7 mouse cellular contexts compared by ENCODE assay signal in genomic region chr16:13902888-13903483, GRCm38 (mm10). TPM values are rescaled to one million over a fixed set of nuclear protein-coding genes. Genes with fewer than 3 reads are reported as not detected.
A peak's percentile ranks its signal among the peaks of the same experiment; 100 is the strongest.
DNase-seq lines count a peak whose midpoint lies in the region; ATAC-seq lines count a peak whose summit lies in the region.

Pdxdc1 (minus strand) TSS chr16:13903131.
Mpv17l (plus strand) TSS chr16:13903161.

- under 1% methylated on average over 50 of the region's 57 CpGs for WGBS in embryonic facial prominence, embryonic 12.5 days
- under 1% methylated on average over 42 of the region's 57 CpGs for WGBS in limb, embryonic 11.5 days
- WGBS in midbrain, embryonic 14.5 days, result under 1% methylated on average over 52 of the region's 57 CpGs

- ATAC-seq in embryonic facial prominence, embryonic 12.5 days (ENCODE audit: insufficient number of reproducible peaks, insufficient read depth, low FRiP score, low TSS enrichment), result peak; percentile 96
- peak; percentile 98 for ATAC-seq in limb, embryonic 11.5 days (ENCODE audit: insufficient number of reproducible peaks, low FRiP score, low TSS enrichment, low read depth)
- peak; percentile 97 for ATAC-seq in midbrain, embryonic 14.5 days (ENCODE audit: low FRiP score, low TSS enrichment)

- peak within 1 kb of the TSS; percentile 90 for H3K9ac ChIP-seq in embryonic facial prominence, embryonic 12.5 days
- peak within 1 kb of the TSS; percentile 82 for H3K9ac ChIP-seq in limb, embryonic 11.5 days (ENCODE audit: low read length)
- H3K9ac ChIP-seq in midbrain, embryonic 14.5 days (replicated peaks; ENCODE audit: low read length), result peak within 1 kb of the TSS; percentile 88

- peak within 1 kb of the TSS; percentile 86 for H3K4me3 ChIP-seq in embryonic facial prominence, embryonic 12.5 days
- peak within 1 kb of the TSS; percentile 95 for H3K4me3 ChIP-seq in limb, embryonic 11.5 days (ENCODE audit: low read depth, low read length)
- H3K4me3 ChIP-seq in midbrain, embryonic 14.5 days (replicated peaks; ENCODE audit: low read depth, low read length), result peak within 1 kb of the TSS; percentile 90

- peaks cover 9% of the 10 kb centered on the region for H3K4me1 ChIP-seq in embryonic facial prominence, embryonic 12.5 days
- H3K4me1 ChIP-seq in limb, embryonic 11.5 days (ENCODE audit: control insufficient read depth, insufficient read depth, low read length), result peaks cover 7% of the 10 kb centered on the region; the same call in 1 of the 2 replicates
- H3K4me1 ChIP-seq in midbrain, embryonic 14.5 days (ENCODE audit: control insufficient read depth, insufficient read depth, low read length), result peaks cover 11% of the 10 kb centered on the region

- no peaks in the 10 kb centered on the region for H3K27me3 ChIP-seq in embryonic facial prominence, embryonic 12.5 days
- no peaks in the 10 kb centered on the region for H3K27me3 ChIP-seq in limb, embryonic 11.5 days (ENCODE audit: control insufficient read depth, insufficient read depth, low read length)
- H3K27me3 ChIP-seq in midbrain, embryonic 14.5 days (ENCODE audit: control insufficient read depth, insufficient read depth, low read length), result no peaks in the 10 kb centered on the region

- H3K9me3 ChIP-seq in embryonic facial prominence, embryonic 12.5 days, result no peaks in the 10 kb centered on the region
- H3K9me3 ChIP-seq in limb, embryonic 11.5 days (ENCODE audit: control insufficient read depth, low read length), result no peaks in the 10 kb centered on the region
- H3K9me3 ChIP-seq in midbrain, embryonic 14.5 days (ENCODE audit: control insufficient read depth, low read length), result no peaks in the 10 kb centered on the region

- peak; percentile 98 for DNase-seq in adrenal gland, postnatal 25 days
- DNase-seq in heart, adult 11 months, result peak; percentile 100
- DNase-seq in kidney, adult 18-20 months, result peak; percentile 99
- DNase-seq in limb, embryonic 11.5 days (ENCODE audit: low spot score), result peak; percentile 97
- peak; percentile 98 for DNase-seq in midbrain, embryonic 14.5 days
- peak; percentile 96 to 98 for DNase-seq in spleen, adult 18-20 months

- peak within 1 kb of the TSS; percentile 76 for H3K4me2 ChIP-seq in embryonic facial prominence, embryonic 12.5 days (replicated peaks)
- peak within 1 kb of the TSS; percentile 65 for H3K4me2 ChIP-seq in limb, embryonic 11.5 days (ENCODE audit: low read depth, severe bottlenecking)
- H3K4me2 ChIP-seq in midbrain, embryonic 14.5 days (ENCODE audit: low read length), result peak within 1 kb of the TSS; percentile 64

- H3K36me3 ChIP-seq in embryonic facial prominence, embryonic 12.5 days, result no peaks in the 10 kb centered on the region
- no peaks in the 10 kb centered on the region for H3K36me3 ChIP-seq in limb, embryonic 11.5 days (ENCODE audit: control insufficient read depth, insufficient read depth, low read length)
- no peaks in the 10 kb centered on the region for H3K36me3 ChIP-seq in midbrain, embryonic 14.5 days (ENCODE audit: control insufficient read depth, insufficient read depth, low read length)

- H3K27ac ChIP-seq in embryonic facial prominence, embryonic 12.5 days, result peak within 1 kb of the TSS; percentile 81
- H3K27ac ChIP-seq in limb, embryonic 11.5 days (replicated peaks; ENCODE audit: low read depth, low read length), result peak within 1 kb of the TSS; percentile 26; the same call in 1 of the 2 replicates
- peak within 1 kb of the TSS; percentile 86 for H3K27ac ChIP-seq in midbrain, embryonic 14.5 days (replicated peaks; ENCODE audit: low read depth, low read length)

RNA-seq across cellular contexts. Expression of gene Pdxdc1, which starts in this region (rescaled TPM):
- total RNA-seq in adrenal gland, postnatal 25 days (2021), result 84.2 and 86.3 TPM in 2 replicates
- polyA plus RNA-seq in embryonic facial prominence, embryonic 12.5 days (2016; fragmentation: Nextera tagmentation; extraction: Ambion mirVana), result 96.6 and 103 TPM in 2 replicates
- polyA plus RNA-seq in limb, embryonic 11.5 days (2014; fragmentation: Nextera tagmentation; extraction: Ambion mirVana), result 84.4 and 87.6 TPM in 2 replicates
- 54.7 and 77.8 TPM in 2 replicates for polyA plus RNA-seq in midbrain, embryonic 14.5 days (2014; fragmentation: Nextera tagmentation; extraction: Ambion mirVana)

RNA-seq across cellular contexts. Expression of gene Mpv17l, which starts in this region (rescaled TPM):
- total RNA-seq in adrenal gland, postnatal 25 days (2021), result 6.8 and 13.1 TPM in 2 replicates
- polyA plus RNA-seq in embryonic facial prominence, embryonic 12.5 days (2016; fragmentation: Nextera tagmentation; extraction: Ambion mirVana), result 3.7 and 4.1 TPM in 2 replicates
- 2.6 and 3.1 TPM in 2 replicates for polyA plus RNA-seq in limb, embryonic 11.5 days (2014; fragmentation: Nextera tagmentation; extraction: Ambion mirVana)
- 22.0 and 23.4 TPM in 2 replicates for polyA plus RNA-seq in midbrain, embryonic 14.5 days (2014; fragmentation: Nextera tagmentation; extraction: Ambion mirVana)

Comparison
In these comparisons a context has a peak if more than half of its experiments do, and no peak if none do; other contexts are left out.
1. Peak in every context shown above with its lines: DNase-seq, ATAC-seq, H3K4me3 ChIP-seq and H3K27ac ChIP-seq.
2. H3K27ac ChIP-seq: peak in every context shown above with its lines; median percentile 86 in midbrain, embryonic 14.5 days; 81 in embryonic facial prominence, embryonic 12.5 days; 26 in limb, embryonic 11.5 days.